Mouse (Mus musculus): ENCODE measurements around the gene Gm20075. TPM values are rescaled to one million over a fixed set of nuclear protein-coding genes. Genes with fewer than 3 reads are reported as not detected.
"Not testable (repeated sequence)": the region's sequence is repeated elsewhere in the genome, so short reads cannot be mapped to it uniquely, and the experiment has no call there.

The Gm20075 gene
- 50.3 and 58.1 TPM in 2 replicates for polyA plus RNA-seq (2012; ENCODE audit: insufficient read depth, insufficient read length, missing spikeins)

DNA sequence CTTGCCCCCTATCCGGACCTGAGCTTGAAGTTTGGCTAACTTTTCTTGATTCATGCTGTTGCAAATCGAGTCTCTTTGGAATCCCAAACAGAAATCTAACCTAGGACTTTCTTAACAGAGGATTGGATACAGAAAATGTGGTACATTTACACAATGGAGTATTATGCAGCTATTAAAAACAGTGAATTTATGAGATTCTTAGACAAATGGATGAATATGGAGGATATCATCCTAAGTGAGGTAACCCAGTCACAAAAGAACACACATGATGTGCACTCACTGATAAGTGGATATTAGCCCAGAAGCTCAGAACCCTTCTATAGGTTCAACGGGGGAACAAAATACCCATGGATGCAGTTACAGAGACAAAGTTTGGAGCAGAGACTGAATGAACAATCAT lies at the start of gene Gm20075:
Gm20075 (minus strand) TSS at position 101 of the 400 bp plus-strand sequence.
- H3K4me1 ChIP-seq (ENCODE audit: control insufficient read depth, insufficient read depth, insufficient read length, low read length); H3K27ac ChIP-seq (replicated peaks; ENCODE audit: low read depth, low read length); H3K4me3 ChIP-seq (ENCODE audit: insufficient read depth, low read depth, low read length): not testable (repeated sequence)

DNA sequence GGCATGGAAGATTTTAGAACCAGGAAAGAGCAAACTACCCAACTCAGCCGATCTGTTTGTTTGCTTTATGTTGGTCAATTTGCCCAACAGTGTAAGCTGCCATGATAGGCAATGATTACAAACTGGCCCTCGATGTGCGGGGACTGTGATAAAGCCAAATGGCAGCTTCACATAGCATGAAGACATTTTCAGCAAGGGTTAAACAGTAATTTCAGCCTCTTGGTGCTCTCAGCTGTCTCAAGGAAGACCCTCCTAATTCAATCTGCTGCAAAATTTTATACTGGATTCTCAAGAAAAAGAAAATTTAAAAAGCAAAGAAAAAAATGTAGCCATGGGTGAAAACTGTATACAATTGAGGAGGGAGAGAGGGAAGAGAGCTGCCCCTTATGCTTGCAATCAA lies 47.9 kb upstream of the Gm20075 start:
- no peak overlapping the region for H3K4me3 ChIP-seq (ENCODE audit: insufficient read depth, low read depth, low read length)

DNA sequence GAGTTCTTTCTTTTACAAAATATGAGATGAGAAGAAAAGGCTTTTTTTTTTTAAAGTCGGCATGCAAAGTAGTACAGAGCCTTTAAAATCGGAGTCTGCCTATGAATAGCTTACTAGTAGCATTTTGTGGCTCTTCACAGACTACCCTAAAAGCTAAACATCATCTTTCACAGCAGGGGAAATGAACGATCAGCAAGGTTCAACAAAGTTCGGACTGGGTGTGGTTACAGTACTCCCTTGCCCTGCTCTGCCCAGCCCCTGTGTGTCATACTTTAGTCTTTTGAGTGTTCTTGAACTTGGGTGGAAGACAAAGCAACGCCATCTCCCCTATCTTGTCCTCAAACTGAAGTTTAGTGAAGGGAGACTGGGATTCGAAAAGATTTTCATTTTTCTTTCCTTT lies 45.5 kb upstream of the Gm20075 start:
- Histone ChIP-seq H3K4me1 (ENCODE audit: control insufficient read depth, insufficient read depth, insufficient read length, low read length) (no peaks in the 10 kb centered on the region), H3K27ac (replicated peaks; ENCODE audit: low read depth, low read length) (no peak overlapping the region), H3K4me3 (ENCODE audit: insufficient read depth, low read depth, low read length) (no peak overlapping the region)

More for the DNA sequence above, 47.9 kb upstream of the Gm20075 start:
- H3K27ac ChIP-seq (replicated peaks; ENCODE audit: low read depth, low read length), result no peak overlapping the region
- H3K4me1 ChIP-seq (ENCODE audit: control insufficient read depth, insufficient read depth, insufficient read length, low read length), result no peaks in the 10 kb centered on the region

DNA sequence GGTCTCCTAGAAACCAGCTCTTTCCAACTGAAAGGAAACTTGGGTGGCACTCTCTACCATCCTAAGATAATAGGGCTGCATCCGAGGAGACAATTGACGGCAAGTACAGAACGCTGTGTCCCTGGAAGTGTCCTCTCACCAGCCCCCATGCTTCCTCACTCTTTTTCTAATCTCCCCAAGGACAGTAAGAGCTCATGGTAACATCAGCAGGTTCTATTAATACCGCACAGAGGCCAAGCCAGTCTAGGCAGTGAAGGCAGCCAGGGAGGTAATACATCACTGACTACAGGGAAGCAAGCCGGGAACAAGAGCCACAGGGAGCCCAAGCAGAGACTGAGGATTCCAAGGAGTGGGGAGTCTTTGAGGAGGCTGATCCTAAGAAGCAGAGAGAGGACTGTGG lies 43.8 kb upstream of the Gm20075 start:
- Histone ChIP-seq H3K4me3 (ENCODE audit: insufficient read depth, low read depth, low read length) (no peak overlapping the region), H3K27ac (replicated peaks; ENCODE audit: low read depth, low read length) (no peak overlapping the region), H3K4me1 (ENCODE audit: control insufficient read depth, insufficient read depth, insufficient read length, low read length) (no peaks in the 10 kb centered on the region)

DNA sequence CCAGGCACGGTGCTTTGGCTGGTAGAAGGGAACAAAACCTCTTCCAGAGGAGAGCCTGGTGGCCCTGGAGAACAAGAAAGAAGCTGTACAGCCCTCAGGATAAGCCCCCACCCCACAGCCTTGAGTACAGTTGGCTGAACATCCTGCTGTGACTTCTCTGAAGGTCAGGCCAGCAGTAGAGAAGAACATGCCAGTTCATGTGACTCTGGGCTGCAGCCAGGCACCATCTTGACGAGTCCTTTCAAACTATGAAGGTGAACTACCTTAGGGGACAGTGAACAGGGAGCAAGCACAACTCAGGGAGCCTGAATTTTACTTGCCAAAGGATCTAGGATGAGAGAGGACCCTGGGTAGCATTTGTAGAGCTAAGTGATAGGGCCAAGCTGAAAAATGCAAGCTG lies 31.5 kb upstream of the Gm20075 start:
- no peak overlapping the region for H3K27ac ChIP-seq (replicated peaks; ENCODE audit: low read depth, low read length)
- no peak overlapping the region for H3K4me3 ChIP-seq (ENCODE audit: insufficient read depth, low read depth, low read length)
- no peaks in the 10 kb centered on the region for H3K4me1 ChIP-seq (ENCODE audit: control insufficient read depth, insufficient read depth, insufficient read length, low read length)

DNA sequence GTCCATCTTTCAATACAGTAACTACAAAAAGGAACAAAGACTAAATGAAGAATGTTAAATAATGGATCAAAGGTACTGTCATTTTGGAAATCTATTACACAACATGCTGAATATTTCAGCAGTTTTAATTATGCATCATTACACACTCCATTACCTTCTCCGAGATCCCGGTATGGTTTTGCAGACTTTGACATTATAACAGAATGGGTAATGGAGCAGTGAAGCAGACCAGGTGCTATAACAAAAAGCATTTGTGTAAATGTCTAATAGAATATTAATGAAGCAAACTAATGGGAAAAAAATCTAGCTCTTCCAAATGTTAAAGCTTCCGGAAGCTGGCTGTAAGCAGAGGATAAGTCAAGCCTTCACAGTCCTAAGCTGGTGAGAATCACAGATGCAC lies 29.6 kb upstream of the Gm20075 start:
- no peak overlapping the region for H3K27ac ChIP-seq (replicated peaks; ENCODE audit: low read depth, low read length)
- no peaks in the 10 kb centered on the region for H3K4me1 ChIP-seq (ENCODE audit: control insufficient read depth, insufficient read depth, insufficient read length, low read length)

DNA sequence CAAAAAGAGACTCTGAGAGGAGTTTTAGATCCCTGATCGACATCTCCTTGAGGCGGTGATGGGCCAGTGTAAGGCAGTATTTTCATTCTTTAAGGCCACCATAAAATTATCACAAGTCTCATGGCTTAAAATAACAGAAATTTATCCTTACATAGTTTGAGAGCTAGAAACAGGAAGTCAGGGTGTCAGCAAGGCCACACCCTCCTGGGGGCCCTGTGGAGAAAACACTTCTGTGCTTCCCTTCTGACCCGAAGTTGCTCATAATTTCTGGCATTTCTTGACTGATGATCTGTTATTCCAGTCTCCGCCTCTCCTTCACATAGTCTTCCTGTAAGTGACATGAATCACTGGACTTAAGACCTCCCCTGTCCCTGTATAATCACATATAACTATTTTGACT lies 25.2 kb upstream of the Gm20075 start:
- no peak overlapping the region for H3K27ac ChIP-seq (replicated peaks; ENCODE audit: low read depth, low read length)
- H3K4me3 ChIP-seq (ENCODE audit: insufficient read depth, low read depth, low read length), result no peak overlapping the region
- no peaks in the 10 kb centered on the region for H3K4me1 ChIP-seq (ENCODE audit: control insufficient read depth, insufficient read depth, insufficient read length, low read length)

More for the DNA sequence above, 29.6 kb upstream of the Gm20075 start:
- H3K4me3 ChIP-seq (ENCODE audit: insufficient read depth, low read depth, low read length), result no peak overlapping the region

DNA sequence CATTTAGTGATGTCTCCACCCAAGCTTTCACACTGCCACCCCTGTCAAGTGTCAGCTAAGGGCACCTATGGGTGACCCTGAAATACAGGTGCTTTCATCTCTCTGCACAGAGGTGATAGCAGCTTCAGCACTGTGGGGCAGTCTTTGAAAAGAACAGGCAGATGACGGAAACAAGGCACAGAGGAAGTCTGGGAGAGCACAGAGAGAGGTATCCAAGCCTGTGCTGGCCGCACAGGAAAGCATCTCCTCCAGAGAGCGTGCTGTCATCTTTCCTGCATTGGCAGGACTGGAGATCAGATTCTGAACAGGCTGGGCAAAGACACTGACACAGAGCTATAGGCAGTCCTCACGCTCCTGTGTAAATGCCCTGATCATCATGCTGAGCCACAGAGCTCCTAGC lies 9.8 kb upstream of the Gm20075 start:
- Histone ChIP-seq H3K4me1 (ENCODE audit: control insufficient read depth, insufficient read depth, insufficient read length, low read length) (no peaks in the 10 kb centered on the region), H3K27ac (replicated peaks; ENCODE audit: low read depth, low read length) (no peak overlapping the region), H3K4me3 (ENCODE audit: insufficient read depth, low read depth, low read length) (no peak overlapping the region)

DNA sequence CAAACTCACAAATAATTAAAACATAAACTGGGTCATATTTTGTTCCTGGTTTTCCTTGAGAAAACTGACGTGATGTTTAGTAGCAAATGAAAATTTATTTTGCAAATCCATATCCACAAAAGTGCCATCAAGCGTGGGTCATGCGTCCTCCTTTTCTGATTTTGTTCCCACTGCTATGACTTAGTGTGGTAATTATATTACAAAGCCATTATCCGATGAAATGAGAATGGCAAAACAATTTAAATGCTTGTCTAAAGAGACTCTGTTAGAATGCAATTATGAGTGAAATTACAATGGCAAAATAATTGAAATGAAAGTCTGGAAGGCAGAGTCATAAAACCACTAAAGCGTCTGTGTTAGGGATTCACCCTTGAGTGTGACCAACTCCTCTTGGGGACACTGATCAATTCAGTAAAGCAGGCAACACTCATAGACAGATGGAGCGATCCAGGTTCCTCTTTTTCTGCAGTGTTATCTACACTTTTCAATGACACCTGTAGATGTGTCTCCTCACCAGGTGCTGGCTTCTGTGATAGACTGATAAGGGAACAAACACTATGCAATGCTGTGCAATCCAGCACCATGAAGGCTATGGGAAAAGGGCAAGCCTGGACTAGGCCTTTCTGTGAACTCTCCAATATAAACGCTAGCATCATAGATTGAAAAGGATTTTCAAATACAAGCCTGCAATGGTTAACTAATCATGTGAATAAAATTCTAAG lies 4.6 kb upstream of the Gm20075 start:
- no peaks in the 10 kb centered on the region for H3K4me1 ChIP-seq (ENCODE audit: control insufficient read depth, insufficient read depth, insufficient read length, low read length)
- no peak overlapping the region for H3K4me3 ChIP-seq (ENCODE audit: insufficient read depth, low read depth, low read length)
- H3K27ac ChIP-seq (replicated peaks; ENCODE audit: low read depth, low read length), result no peak overlapping the region

DNA sequence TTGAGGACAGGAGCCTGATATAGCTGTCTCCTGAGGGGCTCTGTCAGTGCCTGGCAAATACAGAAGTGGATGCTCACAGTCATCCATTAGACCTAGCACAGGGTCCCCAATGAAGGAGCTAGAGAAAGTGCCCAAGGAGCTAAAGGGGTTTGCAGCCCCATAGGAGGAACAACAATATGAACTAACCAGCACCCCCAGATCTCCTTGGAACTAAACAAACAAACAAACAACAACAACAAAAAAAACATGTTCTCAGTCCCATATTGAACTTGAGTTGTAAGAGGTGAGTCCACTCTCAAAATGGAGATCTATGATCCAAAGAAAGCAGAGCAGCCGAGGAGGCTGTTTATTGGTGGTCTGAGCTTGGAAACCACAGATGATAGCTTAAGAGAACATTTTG lies 578 bp upstream of the Gm20075 start, which contains the start of gene Gm17190:
Gm17190 (plus strand) TSS at position 301 of the 400 bp plus-strand sequence.
- not testable (repeated sequence) for H3K4me1 ChIP-seq (ENCODE audit: control insufficient read depth, insufficient read depth, insufficient read length, low read length); H3K4me3 ChIP-seq (ENCODE audit: insufficient read depth, low read depth, low read length); H3K27ac ChIP-seq (replicated peaks; ENCODE audit: low read depth, low read length)

DNA sequence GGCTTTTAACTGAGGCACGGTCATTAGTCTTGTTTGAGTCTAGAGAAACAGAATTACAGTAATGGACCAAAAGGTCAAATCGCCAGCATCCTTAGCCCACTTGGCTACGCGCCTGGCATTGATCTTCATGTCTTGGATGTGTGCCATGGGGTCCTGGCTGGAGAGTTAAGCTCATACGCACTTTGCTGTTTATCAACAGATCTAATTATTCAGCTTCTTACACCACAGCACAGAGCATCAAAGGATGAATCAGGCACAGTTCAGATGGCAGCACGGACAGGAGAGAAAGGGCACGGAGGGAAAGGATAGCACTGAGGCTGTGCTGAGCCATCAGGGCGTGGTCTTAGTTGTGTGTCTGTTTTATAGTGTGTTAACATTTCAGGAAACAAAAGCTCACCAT lies 7.6 kb downstream of the Gm20075 start:
- no peak overlapping the region for H3K4me3 ChIP-seq (ENCODE audit: insufficient read depth, low read depth, low read length)
- H3K4me1 ChIP-seq (ENCODE audit: control insufficient read depth, insufficient read depth, insufficient read length, low read length), result no peaks in the 10 kb centered on the region
- H3K27ac ChIP-seq (replicated peaks; ENCODE audit: low read depth, low read length), result no peak overlapping the region

DNA sequence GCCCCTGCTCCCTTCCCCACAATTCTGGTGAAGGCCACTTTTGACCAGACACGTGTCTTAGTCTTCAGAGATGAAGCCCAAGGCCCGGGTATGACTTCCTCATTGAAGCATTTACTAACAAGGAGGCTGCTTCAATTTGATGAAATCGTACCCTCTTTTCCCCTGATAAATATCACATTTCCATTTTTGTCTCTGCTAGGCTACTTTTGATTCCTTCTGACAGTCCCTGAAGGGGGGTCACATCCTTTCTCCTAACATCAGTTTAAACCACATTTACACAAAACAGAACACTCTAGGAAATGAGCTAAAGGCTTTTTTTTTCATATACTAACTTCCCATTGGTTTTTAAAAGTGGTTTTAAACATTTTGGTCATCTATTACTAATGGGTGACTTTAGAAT lies 28.4 kb downstream of the Gm20075 start:
- no peak overlapping the region for H3K4me3 ChIP-seq (ENCODE audit: insufficient read depth, low read depth, low read length)
- no peaks in the 10 kb centered on the region for H3K4me1 ChIP-seq (ENCODE audit: control insufficient read depth, insufficient read depth, insufficient read length, low read length)
- no peak overlapping the region for H3K27ac ChIP-seq (replicated peaks; ENCODE audit: low read depth, low read length)

DNA sequence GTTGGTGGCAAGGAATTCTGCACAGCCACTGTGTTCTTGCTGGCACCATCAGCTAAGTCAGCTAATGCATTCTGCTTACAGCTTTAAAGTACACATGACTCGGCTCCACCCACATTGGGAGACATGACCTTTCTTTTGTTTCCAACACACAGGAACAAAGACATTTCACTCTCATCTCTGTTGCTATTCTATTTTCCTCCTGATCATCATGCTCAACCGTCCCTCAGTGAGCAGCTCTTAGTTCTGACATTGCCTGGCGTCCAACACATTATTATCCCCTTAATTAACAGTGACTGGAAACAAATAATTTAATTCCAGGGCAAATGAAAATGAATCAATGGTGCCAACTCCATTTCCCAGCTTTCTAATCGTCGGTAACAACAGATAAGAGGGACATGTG lies 35.8 kb downstream of the Gm20075 start:
- Histone ChIP-seq H3K4me1 (ENCODE audit: control insufficient read depth, insufficient read depth, insufficient read length, low read length) (no peaks in the 10 kb centered on the region), H3K4me3 (ENCODE audit: insufficient read depth, low read depth, low read length) (no peak overlapping the region), H3K27ac (replicated peaks; ENCODE audit: low read depth, low read length) (no peak overlapping the region)

DNA sequence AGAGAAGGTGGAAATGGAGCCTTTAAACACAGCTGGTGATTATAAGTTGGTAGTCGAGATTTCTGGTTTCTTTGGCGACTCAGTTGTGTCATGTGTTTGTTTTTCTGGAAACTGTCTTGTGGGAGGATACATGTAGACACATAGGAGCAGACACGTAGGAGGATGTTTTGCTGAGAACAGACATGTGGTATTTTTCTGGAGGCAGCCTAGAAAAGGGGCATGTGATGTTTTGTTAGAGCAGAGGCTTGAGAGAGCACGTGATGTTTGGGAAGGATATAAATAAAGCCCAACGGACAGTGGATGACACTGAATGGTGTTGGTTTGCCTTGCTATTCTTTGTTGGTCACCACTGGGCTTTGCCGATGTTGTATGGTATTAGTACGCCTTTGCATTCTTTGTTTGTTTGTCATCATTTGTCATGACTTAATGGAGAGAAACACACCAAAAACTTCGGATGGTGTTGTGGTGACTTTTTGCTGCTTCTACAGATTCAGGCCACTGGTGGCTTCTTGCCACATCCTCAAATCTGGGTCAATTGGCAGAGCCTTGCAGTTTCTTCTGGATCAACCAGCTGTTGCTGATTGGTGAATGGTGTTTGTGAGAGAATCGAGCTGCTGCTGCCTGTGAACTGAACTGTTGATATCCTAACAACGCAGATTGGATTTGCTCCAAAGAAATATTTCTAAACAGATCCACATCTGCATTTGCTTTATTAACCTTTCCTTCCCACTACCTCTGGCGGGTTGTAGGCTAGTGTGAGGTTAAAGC lies 40.7 kb downstream of the Gm20075 start:
- H3K4me1 ChIP-seq (ENCODE audit: control insufficient read depth, insufficient read depth, insufficient read length, low read length), result no peaks in the 10 kb centered on the region

DNA sequence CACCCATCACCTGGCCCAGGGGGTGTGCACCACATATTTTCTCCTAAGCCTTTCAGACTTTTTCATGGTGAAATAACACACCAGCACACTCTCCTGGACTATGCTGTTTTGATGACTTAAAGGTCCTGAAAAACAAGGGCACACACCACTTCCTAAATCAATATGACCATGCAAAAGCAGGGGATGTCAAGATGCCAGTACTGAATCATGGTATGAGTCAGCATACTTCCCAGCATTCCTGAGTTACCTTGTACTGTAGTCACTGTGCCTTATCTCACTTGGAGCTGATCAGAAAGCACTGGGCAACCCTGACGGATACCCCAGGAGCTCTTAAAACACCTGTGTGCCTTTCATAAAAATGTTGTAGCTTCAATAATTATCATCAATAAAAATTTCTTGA lies 41.6 kb downstream of the Gm20075 start:
- H3K4me3 ChIP-seq (ENCODE audit: insufficient read depth, low read depth, low read length), result no peak overlapping the region
- H3K27ac ChIP-seq (replicated peaks; ENCODE audit: low read depth, low read length), result no peak overlapping the region
- H3K4me1 ChIP-seq (ENCODE audit: control insufficient read depth, insufficient read depth, insufficient read length, low read length), result no peaks in the 10 kb centered on the region

More for the DNA sequence above, 40.7 kb downstream of the Gm20075 start:
- H3K4me3 ChIP-seq (ENCODE audit: insufficient read depth, low read depth, low read length), result no peak overlapping the region
- H3K27ac ChIP-seq (replicated peaks; ENCODE audit: low read depth, low read length), result no peak overlapping the region
